Mouse (Mus musculus) midbrain, postnatal 0 days (tissue): Measurements from ENCODE around the gene Prkci. TPM values are rescaled to one million over a fixed set of nuclear protein-coding genes. Genes with fewer than 3 reads are reported as not detected.

Experiments used
- ATAC-seq: fragments of 200-750 bp; cut with Nextera tagmentation; 2 replicates; pipeline ENCODE4 v1.8.0; 2017; ENCODE audit warnings: moderate number of reproducible peaks, mild to moderate bottlenecking, moderate TSS enrichment, moderate library complexity; ENCODE audit not compliant: low FRiP score
- DNase-seq: peaks from one replicate; pipeline ENCODE4 v3.0.0-alpha.2; 2015; ENCODE audit warnings: low spot score
- H3K27ac ChIP-seq: fragments of 300-500 bp; sonication (generic); 2 replicates; pipeline ENCODE4 v1.5.1; 2014; ENCODE audit warnings: low read depth, mild to moderate bottlenecking, low read length, mixed read lengths
- H3K27me3 ChIP-seq: fragments of 300-500 bp; sonication (generic); 2 replicates; pipeline ENCODE4 v1.6.1; 2014; ENCODE audit warnings: low read length, control low read depth, mixed read lengths; ENCODE audit not compliant: insufficient read depth
- H3K36me3 ChIP-seq: fragments of 300-500 bp; sonication (generic); 2 replicates; pipeline ENCODE4 v1.6.1; 2014; ENCODE audit warnings: low read length, control low read depth, mixed read lengths; ENCODE audit not compliant: insufficient read depth
- H3K4me1 ChIP-seq: fragments of 300-500 bp; sonication (generic); 2 replicates; pipeline ENCODE4 v1.6.1; 2014; ENCODE audit warnings: mild to moderate bottlenecking, control low read depth, antibody characterized with exemption, low read length, mixed read lengths; ENCODE audit not compliant: insufficient read depth
- H3K4me2 ChIP-seq: fragments of 300-500 bp; sonication (generic); 2 replicates; pipeline ENCODE4 v1.6.1; 2014; ENCODE audit warnings: low read depth, mild to moderate bottlenecking, low read length, mixed read lengths; ENCODE audit not compliant: poor library complexity, severe bottlenecking
- H3K4me3 ChIP-seq: fragments of 300-500 bp; sonication (generic); 2 replicates; pipeline ENCODE4 v1.5.1; 2014; ENCODE audit warnings: low read depth, mild to moderate bottlenecking, low read length, moderate library complexity
- H3K9ac ChIP-seq: fragments of 300-500 bp; sonication (generic); replicated peaks from 2 replicates; pipeline ENCODE4 v1.6.1; 2014; ENCODE audit warnings: mild to moderate bottlenecking, low read length, moderate library complexity, mixed read lengths; ENCODE audit not compliant: poor library complexity, severe bottlenecking
- H3K9me3 ChIP-seq: fragments of 300-500 bp; sonication (generic); 2 replicates; pipeline ENCODE4 v1.6.1; 2016; ENCODE audit warnings: low read length, control low read depth
- CTCF ChIP-seq: IDR thresholded peaks from 2 replicates; pipeline ENCODE4 v1.5.1; 2016; ENCODE audit warnings: antibody characterized with exemption, mild to moderate bottlenecking
- WGBS: fragments of 180-500 bp; shearing (Covaris S2); extraction: QIAGEN DNeasy Blood & Tissue Kit; methylation state at CpG from one replicate; pipeline ENCODE4 v1.1.7; 2014; 5-methylcytosine and 5-hydroxymethylcytosine counted together
- polyA plus RNA-seq: library from polyadenylated mRNA; unstranded; fragments of >200 nt; fragmentation: Nextera tagmentation; extraction: Ambion mirVana; gene quantifications from 2 replicates; pipeline ENCODE4 v1.2.1, GENCODE M21; 2015
- total RNA-seq: library from RNA; depleted of rRNA; stranded (reverse); fragments of >200 nt; gene quantifications from 2 replicates; pipeline ENCODE4 v1.2.3, GENCODE M21; 2014

The Prkci gene
- total and polyA plus RNA-seq, 2 experiments from 2014 or later = 19.6 to 56.7 TPM

DNA sequence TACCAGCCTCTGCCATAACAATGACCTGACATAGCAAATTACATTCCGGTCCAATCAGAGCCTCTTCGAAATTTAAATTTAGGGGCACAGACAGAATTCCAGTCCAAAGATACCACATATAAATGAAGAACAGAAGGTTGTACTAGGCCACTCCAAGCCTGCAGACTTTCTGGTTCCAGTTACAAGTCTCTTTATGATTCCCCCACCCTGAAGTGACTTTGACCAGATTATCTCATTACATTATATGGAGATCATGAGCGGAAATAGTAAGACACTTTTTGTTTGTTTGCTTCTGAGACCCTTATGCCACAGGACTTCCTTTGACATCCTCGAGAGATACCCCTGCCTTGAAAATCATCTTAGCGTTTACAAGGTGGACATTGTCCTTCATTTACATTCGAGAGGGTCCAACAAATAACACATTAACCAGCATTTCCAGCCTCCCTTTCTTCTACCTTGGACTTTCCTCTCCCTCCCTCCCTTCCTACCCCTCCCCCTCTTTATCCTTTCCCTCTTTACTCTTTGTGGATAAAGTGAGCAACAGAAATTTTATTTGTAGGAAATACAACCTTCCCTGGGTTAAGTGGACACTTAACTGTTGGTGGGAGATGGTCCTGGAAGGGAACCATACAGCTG, 81.6 kb downstream of the Prkci start:
- TF ChIP-seq CTCF = no peak

DNA sequence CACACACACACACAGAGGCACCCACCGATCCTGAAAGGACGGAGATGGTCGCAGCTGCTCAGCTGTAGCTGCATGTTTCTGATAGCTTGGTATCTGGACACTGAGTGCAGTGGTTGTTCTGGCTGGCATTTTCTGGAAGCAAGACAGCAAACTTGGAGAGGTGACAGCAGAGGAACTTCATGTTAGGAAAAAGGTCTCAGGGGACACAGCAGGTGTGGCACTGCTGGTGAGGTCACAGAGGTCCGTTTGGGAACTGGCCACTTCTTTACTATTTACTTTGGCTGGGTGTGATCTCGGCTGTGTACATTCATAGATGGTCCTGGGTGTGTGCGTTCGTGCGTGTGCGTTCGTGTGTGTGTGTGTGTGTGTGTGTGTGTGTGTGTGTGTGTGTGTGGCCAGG, 83.9 kb downstream of the Prkci start:
- Histone ChIP-seq H3K9ac (no peak overlapping the region), H3K4me1 (no peaks in the 10 kb centered on the region), H3K4me3 (no peak overlapping the region), H3K27me3 (no peaks in the 10 kb centered on the region), H3K9me3 (no peaks in the 10 kb centered on the region), H3K4me2 (no peak overlapping the region), H3K27ac (no peak overlapping the region), H3K36me3 (no peaks in the 10 kb centered on the region)
- 79% methylated on average over 10 of the region's 10 CpGs for WGBS
- ATAC-seq (no peak), DNase-seq (no peak)
- no peak for TF ChIP-seq CTCF

More for the DNA sequence above, 81.6 kb downstream of the Prkci start:
- H3K36me3 ChIP-seq = no peaks in the 10 kb centered on the region
- no peak for DNase-seq
- H3K4me2 ChIP-seq = no peak overlapping the region
- no peaks in the 10 kb centered on the region for H3K27me3 ChIP-seq
- ATAC-seq = no peak
- H3K9ac ChIP-seq = no peak overlapping the region
- H3K4me1 ChIP-seq = no peaks in the 10 kb centered on the region
- no peaks in the 10 kb centered on the region for H3K9me3 ChIP-seq
- 93% methylated on average over 6 of the region's 6 CpGs for WGBS
- H3K4me3 ChIP-seq = no peak overlapping the region
- no peak overlapping the region for H3K27ac ChIP-seq

DNA sequence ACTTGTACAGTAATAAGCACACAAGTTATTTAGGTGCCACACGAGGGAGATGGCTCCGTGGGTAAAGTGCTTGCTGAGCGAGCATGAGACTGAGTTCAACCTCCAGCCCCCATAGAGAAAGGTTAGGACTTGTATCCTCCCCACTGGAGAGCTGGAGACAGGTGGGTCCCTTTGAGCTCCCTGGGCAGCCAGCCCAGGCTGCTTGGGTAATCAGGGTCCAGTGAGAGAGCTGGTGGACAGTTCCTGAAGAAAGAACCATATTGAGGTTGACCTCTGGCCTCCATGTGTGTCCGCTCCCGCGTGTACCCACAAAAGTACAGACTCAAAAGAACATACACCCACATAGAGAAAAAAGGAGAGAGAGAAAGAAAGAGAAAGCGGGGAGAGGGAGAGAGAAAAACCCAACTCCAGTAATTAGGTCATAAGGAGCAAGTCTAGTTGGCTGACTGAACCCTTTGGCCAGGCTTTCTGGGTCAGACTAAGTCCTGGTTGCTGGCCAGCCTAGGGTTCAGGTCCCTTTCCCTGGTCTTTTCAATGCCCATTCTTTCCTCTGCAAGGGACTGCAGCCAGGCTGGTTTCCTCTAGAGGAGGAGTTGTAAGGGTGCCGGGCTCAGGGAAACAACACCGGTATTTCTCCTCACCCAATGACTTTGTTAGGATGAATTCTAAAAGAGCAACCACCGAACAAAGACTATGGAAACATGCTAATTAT, 85.4 kb downstream of the Prkci start:
- TF ChIP-seq CTCF = no peak
- DNase-seq (peak; percentile 53), ATAC-seq (no peak)
- no peak overlapping the region for H3K9ac ChIP-seq
- H3K27ac ChIP-seq = no peak overlapping the region
- 82% methylated on average over 10 of the region's 10 CpGs for WGBS
- H3K27me3 ChIP-seq = no peaks in the 10 kb centered on the region
- no peaks in the 10 kb centered on the region for H3K36me3 ChIP-seq
- H3K9me3 ChIP-seq = no peaks in the 10 kb centered on the region
- H3K4me2 ChIP-seq = no peak overlapping the region
- H3K4me3 ChIP-seq = no peak overlapping the region
- H3K4me1 ChIP-seq = no peaks in the 10 kb centered on the region

GRCm38 (mm10) chr3:31082838-31083506, 87.4 kb downstream of the Prkci start:
- Histone ChIP-seq H3K4me1 (no peaks in the 10 kb centered on the region), H3K36me3 (no peaks in the 10 kb centered on the region), H3K4me3 (no peak overlapping the region), H3K27ac (no peak overlapping the region), H3K9me3 (no peaks in the 10 kb centered on the region), H3K4me2 (no peak overlapping the region), H3K27me3 (no peaks in the 10 kb centered on the region), H3K9ac (no peak overlapping the region)
- no peak for DNase-seq
- no peak for TF ChIP-seq CTCF
- ATAC-seq = no peak
- WGBS = 92% methylated on average over 11 of the region's 13 CpGs

DNA sequence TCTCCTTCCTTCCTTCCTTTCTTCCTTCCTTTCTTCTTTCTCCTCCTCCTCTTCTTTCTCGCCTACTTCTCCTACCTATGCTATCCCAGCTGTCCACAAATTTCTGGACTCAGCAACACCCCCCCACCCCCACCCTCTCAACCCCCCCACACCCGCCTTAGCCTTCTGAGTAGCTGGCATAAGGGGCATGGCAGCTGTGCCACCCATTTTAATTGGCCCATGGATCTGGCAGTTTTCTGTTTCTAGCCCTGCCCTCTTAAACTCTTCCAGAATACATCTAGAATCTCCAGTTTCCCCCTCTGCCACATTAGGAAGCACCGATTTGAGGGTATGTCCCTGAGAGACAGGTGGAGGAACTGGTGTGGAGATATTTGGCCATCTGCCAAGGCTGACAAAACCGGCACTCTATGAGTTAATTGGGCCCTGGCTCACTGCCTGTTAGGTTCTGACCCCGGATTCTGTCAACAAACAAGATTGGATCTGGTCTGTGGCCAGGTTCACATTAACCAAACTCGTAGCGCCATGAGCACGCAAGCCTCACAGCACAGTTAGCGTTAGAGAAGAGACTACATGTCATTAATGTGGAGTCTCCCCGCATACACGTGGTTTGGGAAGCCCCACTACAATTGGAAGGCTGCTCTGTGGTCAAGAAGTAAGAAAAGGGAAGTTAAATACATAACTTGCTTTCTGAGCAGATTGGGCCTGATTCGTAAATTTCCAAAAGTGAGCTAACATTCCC, 88.1 kb downstream of the Prkci start:
- no peaks in the 10 kb centered on the region for H3K4me1 ChIP-seq
- no peaks in the 10 kb centered on the region for H3K9me3 ChIP-seq
- H3K4me3 ChIP-seq = no peak overlapping the region
- no peaks in the 10 kb centered on the region for H3K36me3 ChIP-seq
- TF ChIP-seq CTCF = no peak
- no peak overlapping the region for H3K9ac ChIP-seq
- peak overlapping the region; percentile 10; the same call in 1 of the 2 replicates for H3K4me2 ChIP-seq
- WGBS = 51% methylated on average over 12 of the region's 12 CpGs
- DNase-seq = peak; percentile 64
- no peaks in the 10 kb centered on the region for H3K27me3 ChIP-seq
- H3K27ac ChIP-seq = no peak overlapping the region
- ATAC-seq = no peak; the same call in 1 of the 2 replicates
